Mouse (Mus musculus) urinary bladder, postnatal 14 days (tissue): ENCODE results near the gene Ttc5.
"Not testable (repeated sequence)": the region's sequence is repeated elsewhere in the genome, so short reads cannot be mapped to it uniquely, and the experiment has no call there.

Experiments
- DNase-seq: peaks from one replicate; pipeline ENCODE4 v3.0.0; 2021; ENCODE audit warnings: low spot score

Gene Ttc5

DNA sequence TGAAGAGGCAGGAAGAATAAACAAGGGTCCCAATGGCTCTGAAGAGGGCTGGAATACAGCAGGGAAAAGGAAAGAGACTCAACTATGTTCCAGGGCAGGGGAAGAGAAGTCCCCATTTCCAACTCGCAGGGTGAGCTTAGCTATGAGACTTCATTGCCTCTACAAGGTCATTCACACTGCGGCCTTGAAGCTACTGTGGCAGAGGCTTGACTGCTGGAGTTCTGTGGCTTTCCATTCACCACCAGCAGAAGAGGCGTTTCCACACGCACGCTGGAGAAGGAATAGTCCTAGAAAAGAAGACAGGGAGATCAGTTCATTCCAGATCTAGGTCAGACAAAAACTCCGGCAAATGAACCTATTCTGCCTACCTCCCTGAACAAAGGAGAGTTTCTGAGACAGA is 19.6 kb downstream of the Ttc5 start:
- no peak for DNase-seq

DNA sequence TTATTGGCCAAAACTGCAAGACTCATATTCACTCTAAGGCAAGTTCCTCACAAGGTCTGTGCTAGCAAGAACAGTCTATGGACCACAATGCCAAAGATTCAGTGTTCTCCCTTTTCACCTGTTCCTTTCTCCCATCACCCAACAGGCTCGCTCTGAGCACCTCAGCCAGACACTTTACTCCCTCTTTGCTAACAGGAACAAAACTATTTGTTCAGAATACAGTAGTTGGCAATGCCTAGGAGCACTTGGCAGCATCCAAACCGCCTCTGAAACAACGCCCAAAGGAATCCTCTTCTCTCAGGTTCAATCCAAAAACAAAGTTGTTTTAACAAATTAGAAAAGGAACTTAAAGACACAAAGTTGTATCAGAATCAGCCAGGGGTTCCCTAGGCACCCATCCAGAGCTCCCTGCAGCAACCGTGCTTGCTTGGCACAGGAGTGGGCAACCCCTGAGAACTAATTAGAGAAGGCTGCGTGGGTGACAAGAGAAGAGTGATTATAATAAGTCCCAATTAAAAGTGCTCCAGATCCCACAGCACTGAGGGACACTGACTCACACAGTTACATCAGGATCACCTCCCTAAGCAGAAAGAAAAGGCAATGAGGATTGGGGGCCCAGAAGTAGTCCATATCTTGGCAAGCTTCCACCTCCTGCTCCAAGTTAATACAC is 26.8 kb downstream of the Ttc5 start:
- DNase-seq, result no peak

GRCm38 (mm10) chr14:50744994-50745393 is 40.3 kb downstream of the Ttc5 start, which contains the start of gene Olfr749:
TSS of gene Olfr749 (minus strand) at chr14:50745094.
- no peak for DNase-seq

DNA sequence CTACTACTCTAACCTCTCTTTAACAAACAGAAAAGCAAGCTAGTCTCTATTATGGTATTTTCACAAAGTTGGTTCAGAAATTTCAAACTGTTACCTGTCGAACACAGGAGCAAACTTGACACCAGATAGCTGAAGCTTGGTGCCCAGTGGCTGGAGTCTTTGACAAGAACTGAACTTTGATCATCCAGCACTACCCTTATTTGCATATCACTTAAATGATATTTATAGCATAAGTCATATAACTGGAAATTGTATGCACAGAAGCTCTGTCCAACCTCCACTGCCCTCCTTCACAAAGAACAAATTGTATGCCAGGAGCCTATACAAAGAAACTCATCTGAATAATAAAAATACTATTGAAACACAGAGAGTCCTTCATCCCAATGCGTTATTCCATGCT is 43.7 kb downstream of the Ttc5 start:
- DNase-seq, result no peak

GRCm38 (mm10) chr14:50740334-50740733 is 45.0 kb downstream of the Ttc5 start:
- no peak for DNase-seq

- not testable (repeated sequence) for DNase-seq
These were observed 62.9 kb downstream of the Ttc5 start for GRCm38 (mm10) chr14:50722371-50722770.

DNA sequence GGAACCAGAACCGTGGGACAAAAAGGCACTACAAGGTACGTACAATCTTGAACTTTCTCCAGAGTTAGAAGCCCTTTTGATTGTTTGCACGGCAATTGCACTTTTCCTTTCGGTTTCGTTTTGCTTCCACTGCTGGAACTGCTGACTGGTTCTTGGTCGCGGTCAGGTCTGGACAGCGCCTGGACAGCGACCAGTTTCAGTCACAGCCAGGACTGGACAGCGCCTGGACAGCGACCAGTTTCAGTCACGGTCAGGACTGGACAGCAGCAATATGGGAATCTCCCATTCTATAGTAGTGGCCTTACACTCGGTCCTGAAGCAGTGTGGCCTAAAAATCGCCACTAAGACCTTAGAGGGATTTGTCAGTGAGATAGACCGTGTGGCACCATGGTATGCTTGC is 65.4 kb downstream of the Ttc5 start:
- not testable (repeated sequence) for DNase-seq
